Mouse (Mus musculus) layer of hippocampus, adult 18-20 months (tissue): Measurements from ENCODE around the gene Sgms2. TPM values are rescaled to one million over a fixed set of nuclear protein-coding genes. Genes with fewer than 3 reads are reported as not detected.
A peak's percentile ranks its signal among the peaks of the same experiment; 100 is the strongest.
"Not testable (repeated sequence)": the region's sequence is repeated elsewhere in the genome, so short reads cannot be mapped to it uniquely, and the experiment has no call there.

Experiments used
- DNase-seq, 2 experiments: peaks; one replicate each; pipeline ENCODE4 v3.0.0; 2022; ENCODE audit warnings: low spot score in 2 of 2
- total RNA-seq, 2 experiments: library from RNA; stranded (reverse); gene quantifications; 2 replicates each; pipeline ENCODE4 v1.2.3; 2021

Gene Sgms2
- total RNA-seq, 2 experiments from 2014 or later, result 1.7 to 2.2 TPM

- no peak for DNase-seq
Observed at GRCm38 (mm10) chr3:131359011-131359410, 132.2 kb downstream of the Sgms2 start.

GRCm38 (mm10) chr3:131358205-131358604, 133.0 kb downstream of the Sgms2 start:
- no peak for DNase-seq

- DNase-seq, result no peak
Observed at GRCm38 (mm10) chr3:131357643-131358042, 133.6 kb downstream of the Sgms2 start.

- DNase-seq, result no peak
Observed at GRCm38 (mm10) chr3:131356026-131356425, 135.2 kb downstream of the Sgms2 start.

- DNase-seq, result no peak
Observed at GRCm38 (mm10) chr3:131350539-131350938, 140.7 kb downstream of the Sgms2 start.

- no peak for DNase-seq
Observed at GRCm38 (mm10) chr3:131349013-131349412, 142.2 kb downstream of the Sgms2 start.

GRCm38 (mm10) chr3:131348579-131348950, 142.6 kb downstream of the Sgms2 start:
- DNase-seq, result no peak

- DNase-seq, result no peak
Observed at GRCm38 (mm10) chr3:131347831-131348578, 143.2 kb downstream of the Sgms2 start.

- DNase-seq, result no peak
Observed at GRCm38 (mm10) chr3:131345903-131346302, 145.3 kb downstream of the Sgms2 start.

GRCm38 (mm10) chr3:131343311-131343710, 147.9 kb downstream of the Sgms2 start:
- DNase-seq, result no peak

GRCm38 (mm10) chr3:131340885-131341284, 150.3 kb downstream of the Sgms2 start:
- no peak for DNase-seq

- DNase-seq, result no peak
Observed at GRCm38 (mm10) chr3:131339280-131339679, 151.9 kb downstream of the Sgms2 start.

- not testable (repeated sequence) for DNase-seq
Observed at GRCm38 (mm10) chr3:131337749-131338148, 153.5 kb downstream of the Sgms2 start.

- DNase-seq, result no peak
Observed at GRCm38 (mm10) chr3:131336629-131337028, 154.6 kb downstream of the Sgms2 start.

GRCm38 (mm10) chr3:131335117-131335547, 156.1 kb downstream of the Sgms2 start:
- DNase-seq, result no peak

- DNase-seq, result no peak
Observed at GRCm38 (mm10) chr3:131327189-131327588, 164.0 kb downstream of the Sgms2 start.

GRCm38 (mm10) chr3:131326637-131327036, 164.6 kb downstream of the Sgms2 start:
- DNase-seq, result no peak

- DNase-seq, result no peak
Observed at GRCm38 (mm10) chr3:131322081-131322815, 169.0 kb downstream of the Sgms2 start.

- peak in 1 of 2 experiments; percentile 84 for DNase-seq
Observed at GRCm38 (mm10) chr3:131320184-131320583, 171.0 kb downstream of the Sgms2 start.

- no peak for DNase-seq
Observed at GRCm38 (mm10) chr3:131318211-131318610, 173.0 kb downstream of the Sgms2 start.

GRCm38 (mm10) chr3:131317126-131317525, 174.1 kb downstream of the Sgms2 start:
- no peak for DNase-seq

GRCm38 (mm10) chr3:131315957-131316510, 175.2 kb downstream of the Sgms2 start:
- DNase-seq, result no peak
